Mouse (Mus musculus) spleen, adult 2 months (tissue): ENCODE measurements around the gene Prkg1.

Source experiments
- CTCF ChIP-seq: fragments of 200-500 bp; IDR thresholded peaks from 2 replicates; pipeline ENCODE4 v1.5.1; 2011; ENCODE audit warnings: mild to moderate bottlenecking, inconsistent platforms; ENCODE audit not compliant: insufficient read depth, insufficient read length, insufficient replicate concordance; ENCODE audit errors: extremely low read depth
- POLR2A ChIP-seq: fragments of 200-500 bp; IDR thresholded peaks from 2 replicates; pipeline ENCODE4 v1.6.1; 2011; ENCODE audit warnings: low read depth, low read length, inconsistent platforms

DNA sequence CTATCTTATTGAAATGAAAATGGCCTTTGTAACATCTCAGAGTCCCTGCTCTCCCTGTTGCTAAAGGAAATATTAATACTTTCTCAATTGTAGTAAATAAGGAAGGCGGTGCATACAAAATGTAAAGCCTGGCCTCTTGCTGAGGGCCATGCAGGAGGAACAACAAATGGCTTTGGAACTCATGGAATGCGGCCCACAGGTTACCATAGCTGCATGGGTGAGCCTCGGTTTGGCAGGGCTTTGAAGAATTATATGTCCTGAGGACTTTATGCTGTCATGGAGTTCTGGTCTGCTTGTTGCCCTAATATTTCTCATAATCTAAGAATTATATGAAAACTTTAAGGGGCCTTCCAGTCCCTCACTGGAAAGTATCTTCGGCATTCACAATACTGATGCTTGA is 51.5 kb downstream of the Prkg1 start:
- no peak for TF ChIP-seq POLR2A
- TF ChIP-seq CTCF = no peak
